Comparison of ENCODE assay signal across 7 mouse cellular contexts in genomic region chr4:148625010-148625409, GRCm38 (mm10). TPM values are rescaled to one million over a fixed set of nuclear protein-coding genes. Genes with fewer than 3 reads are reported as not detected.
DNase-seq lines count a peak whose midpoint lies in the region; ATAC-seq and TF ChIP-seq lines count a peak whose summit lies in the region.

No protein-coding gene starts in this region.

- WGBS in lung, postnatal 0 days, result 71% methylated on average over 10 of the region's 10 CpGs
- WGBS in forebrain, embryonic 13.5 days, result 86% methylated on average over 10 of the region's 10 CpGs
- WGBS in liver, embryonic 11.5 days, result 80% methylated on average over 10 of the region's 10 CpGs
- 77% methylated on average over 10 of the region's 10 CpGs for WGBS in stomach, postnatal 0 days

- no peak for ATAC-seq in lung, postnatal 0 days
- no peak for ATAC-seq in forebrain, embryonic 13.5 days
- no peak for ATAC-seq in liver, embryonic 11.5 days (replicated peaks; ENCODE audit: low FRiP score)
- no peak for ATAC-seq in stomach, postnatal 0 days (ENCODE audit: low FRiP score, low TSS enrichment)
- ATAC-seq in activated CD4-positive, CD25-positive, alpha-beta regulatory T cell, adult 4 months, result no peak

- H3K27me3 ChIP-seq in lung, postnatal 0 days (replicated peaks; ENCODE audit: insufficient read depth, low read length), result no peaks in the 10 kb centered on the region
- H3K27me3 ChIP-seq in forebrain, embryonic 13.5 days, result no peaks in the 10 kb centered on the region
- no peaks in the 10 kb centered on the region for H3K27me3 ChIP-seq in liver, embryonic 11.5 days (replicated peaks; ENCODE audit: control insufficient read depth, insufficient read depth, low read length)
- no peaks in the 10 kb centered on the region for H3K27me3 ChIP-seq in stomach, postnatal 0 days (ENCODE audit: control insufficient read depth, insufficient read depth, low read length)

- no peak for DNase-seq in lung, postnatal 0 days (ENCODE audit: low spot score)
- no peak for DNase-seq in lung, adult 18-20 months
- DNase-seq in liver, embryonic 11.5 days (ENCODE audit: low spot score), result no peak
- no peak for DNase-seq in stomach, postnatal 0 days (ENCODE audit: low spot score)
- DNase-seq in frontal cortex, postnatal 14 days (ENCODE audit: low spot score in 2 of 2), result no peak

- no peak overlapping the region for H3K27ac ChIP-seq in lung, postnatal 0 days (ENCODE audit: low read length)
- no peak overlapping the region for H3K27ac ChIP-seq in forebrain, embryonic 13.5 days
- no peak overlapping the region for H3K27ac ChIP-seq in liver, embryonic 11.5 days (ENCODE audit: low read depth, low read length)
- H3K27ac ChIP-seq in stomach, postnatal 0 days (replicated peaks), result no peak overlapping the region

- no peak for TF ChIP-seq EP300 in lung, postnatal 0 days (IDR thresholded peaks at IDR 0.05)
- no peak for TF ChIP-seq EP300 in stomach, postnatal 0 days (optimal IDR thresholded peaks at IDR 0.05)

- peaks cover 2% of the 10 kb centered on the region; the same call in 1 of the 2 replicates for H3K4me1 ChIP-seq in lung, postnatal 0 days (ENCODE audit: insufficient read depth, low read depth, low read length)
- peaks cover 31% of the 10 kb centered on the region for H3K4me1 ChIP-seq in forebrain, embryonic 13.5 days
- peaks cover 20% of the 10 kb centered on the region for H3K4me1 ChIP-seq in liver, embryonic 11.5 days (replicated peaks; ENCODE audit: control insufficient read depth, insufficient read depth, low read length)
- H3K4me1 ChIP-seq in stomach, postnatal 0 days (replicated peaks; ENCODE audit: control insufficient read depth, insufficient read depth), result no peaks in the 10 kb centered on the region

- H3K4me2 ChIP-seq in lung, postnatal 0 days (replicated peaks; ENCODE audit: low read depth, low read length), result peak overlapping the region; percentile 67; the same call in 1 of the 2 replicates
- H3K4me2 ChIP-seq in forebrain, embryonic 13.5 days, result peak overlapping the region; percentile 84
- peak overlapping the region; percentile 87 for H3K4me2 ChIP-seq in liver, embryonic 11.5 days
- H3K4me2 ChIP-seq in stomach, postnatal 0 days (replicated peaks; ENCODE audit: low read depth), result 0 out of 2 replicates have a peak overlapping the region, but pooled peaks have one; percentile 8

- H3K9ac ChIP-seq in lung, postnatal 0 days (replicated peaks; ENCODE audit: low read depth), result no peak overlapping the region
- no peak overlapping the region for H3K9ac ChIP-seq in forebrain, embryonic 13.5 days
- peak overlapping the region; percentile 97 for H3K9ac ChIP-seq in liver, embryonic 11.5 days (ENCODE audit: low read depth, low read length)
- H3K9ac ChIP-seq in stomach, postnatal 0 days (ENCODE audit: low read length), result no peak overlapping the region

- no peak overlapping the region for H3K4me3 ChIP-seq in lung, postnatal 0 days (ENCODE audit: low read depth, low read length)
- peak overlapping the region; percentile 99 for H3K4me3 ChIP-seq in forebrain, embryonic 13.5 days
- peak overlapping the region; percentile 82 for H3K4me3 ChIP-seq in liver, embryonic 11.5 days (ENCODE audit: low read depth, low read length)
- peak overlapping the region; percentile 97 for H3K4me3 ChIP-seq in stomach, postnatal 0 days (ENCODE audit: low read depth, low read length)

- peak; percentile 19; the same call in 1 of the 2 replicates for TF ChIP-seq CTCF in lung, postnatal 0 days (IDR thresholded peaks at IDR 0.05)
- peak; percentile 29; the same call in 1 of the 2 replicates for TF ChIP-seq CTCF in stomach, postnatal 0 days (IDR thresholded peaks at IDR 0.05; ENCODE audit: low read depth)

- peaks cover 24% of the 10 kb centered on the region; the same call in 1 of the 2 replicates for H3K36me3 ChIP-seq in lung, postnatal 0 days (ENCODE audit: insufficient read depth, low read length)
- peaks cover 50% of the 10 kb centered on the region for H3K36me3 ChIP-seq in forebrain, embryonic 13.5 days (ENCODE audit: poor library complexity, severe bottlenecking)
- H3K36me3 ChIP-seq in liver, embryonic 11.5 days (ENCODE audit: control insufficient read depth, insufficient read depth, low read length), result peaks cover 36% of the 10 kb centered on the region
- H3K36me3 ChIP-seq in stomach, postnatal 0 days (ENCODE audit: control insufficient read depth, insufficient read depth, low read length), result peaks cover 13% of the 10 kb centered on the region

- no peaks in the 10 kb centered on the region for H3K9me3 ChIP-seq in lung, postnatal 0 days (ENCODE audit: low read length)
- H3K9me3 ChIP-seq in forebrain, embryonic 13.5 days (replicated peaks), result no peaks in the 10 kb centered on the region
- no peaks in the 10 kb centered on the region for H3K9me3 ChIP-seq in liver, embryonic 11.5 days (ENCODE audit: control insufficient read depth, low read length)
- no peaks in the 10 kb centered on the region for H3K9me3 ChIP-seq in stomach, postnatal 0 days (ENCODE audit: control insufficient read depth, low read length)

RNA-seq across cellular contexts. Expression of gene Tardbp, which starts 1.8 kb away (rescaled TPM):
- 124 and 157 TPM in 2 replicates for polyA plus RNA-seq in lung, postnatal 0 days (2015; fragmentation: Nextera tagmentation; extraction: Ambion mirVana)
- 364 and 366 TPM in 2 replicates for polyA plus RNA-seq in forebrain, embryonic 13.5 days (2015; fragmentation: Nextera tagmentation; extraction: Ambion mirVana)
- polyA plus RNA-seq in liver, embryonic 11.5 days (2014; fragmentation: Nextera tagmentation; extraction: Ambion mirVana), result 226 and 230 TPM in 2 replicates
- polyA plus RNA-seq in stomach, postnatal 0 days (2015; fragmentation: Nextera tagmentation; extraction: Ambion mirVana), result 99.8 and 106 TPM in 2 replicates
- polyA plus RNA-seq in activated CD4-positive, CD25-positive, alpha-beta regulatory T cell, adult 4 months (2017; shearing (Covaris generic)), result 100 to 1,000 TPM; 149 to 181 TPM

RNA-seq across cellular contexts. Expression of gene Gm572, which starts 18.1 kb away (rescaled TPM):
- polyA plus RNA-seq in lung, postnatal 0 days (2015; fragmentation: Nextera tagmentation; extraction: Ambion mirVana), result not detected in 2 replicates
- polyA plus RNA-seq in forebrain, embryonic 13.5 days (2015; fragmentation: Nextera tagmentation; extraction: Ambion mirVana), result not detected in 2 replicates
- polyA plus RNA-seq in liver, embryonic 11.5 days (2014; fragmentation: Nextera tagmentation; extraction: Ambion mirVana), result not detected in 2 replicates
- polyA plus RNA-seq in stomach, postnatal 0 days (2015; fragmentation: Nextera tagmentation; extraction: Ambion mirVana), result 0.10 and 0.16 TPM in 2 replicates
- not detected for polyA plus RNA-seq in activated CD4-positive, CD25-positive, alpha-beta regulatory T cell, adult 4 months (2017; shearing (Covaris generic))

RNA-seq across cellular contexts. Expression of gene Masp2, which starts 22.7 kb away (rescaled TPM):
- polyA plus RNA-seq in lung, postnatal 0 days (2015; fragmentation: Nextera tagmentation; extraction: Ambion mirVana), result 0.13 TPM in 1 of 2 replicates, not detected in the other
- 0.34 and 0.63 TPM in 2 replicates for polyA plus RNA-seq in forebrain, embryonic 13.5 days (2015; fragmentation: Nextera tagmentation; extraction: Ambion mirVana)
- polyA plus RNA-seq in liver, embryonic 11.5 days (2014; fragmentation: Nextera tagmentation; extraction: Ambion mirVana), result 5.0 and 6.8 TPM in 2 replicates
- polyA plus RNA-seq in stomach, postnatal 0 days (2015; fragmentation: Nextera tagmentation; extraction: Ambion mirVana), result 0.46 and 0.79 TPM in 2 replicates
- not detected for polyA plus RNA-seq in activated CD4-positive, CD25-positive, alpha-beta regulatory T cell, adult 4 months (2017; shearing (Covaris generic))

RNA-seq across cellular contexts. Expression of gene Srm, which starts 33.7 kb away (rescaled TPM):
- polyA plus RNA-seq in lung, postnatal 0 days (2015; fragmentation: Nextera tagmentation; extraction: Ambion mirVana), result 45.8 and 46.6 TPM in 2 replicates
- 150 and 162 TPM in 2 replicates for polyA plus RNA-seq in forebrain, embryonic 13.5 days (2015; fragmentation: Nextera tagmentation; extraction: Ambion mirVana)
- 510 and 529 TPM in 2 replicates for polyA plus RNA-seq in liver, embryonic 11.5 days (2014; fragmentation: Nextera tagmentation; extraction: Ambion mirVana)
- polyA plus RNA-seq in stomach, postnatal 0 days (2015; fragmentation: Nextera tagmentation; extraction: Ambion mirVana), result 109 and 113 TPM in 2 replicates
- polyA plus RNA-seq in activated CD4-positive, CD25-positive, alpha-beta regulatory T cell, adult 4 months (2017; shearing (Covaris generic)), result 1 to 10 TPM; 7.9 to 9.9 TPM

Comparison
In these comparisons a context has a peak if more than half of its experiments do, and no peak if none do; other contexts are left out.
1. H3K4me2 ChIP-seq: peak in every context shown above with its lines; median percentile 87 in liver, embryonic 11.5 days; 84 in forebrain, embryonic 13.5 days; 67 in lung, postnatal 0 days; 8 in stomach, postnatal 0 days.